Comparison of ENCODE assay signal across 8 mouse cellular contexts in genomic region chrX:38237731-38238130, GRCm38 (mm10). TPM values are rescaled to one million over a fixed set of nuclear protein-coding genes. Genes with fewer than 3 reads are reported as not detected.
DNase-seq lines count a peak whose midpoint lies in the region; ATAC-seq and TF ChIP-seq lines count a peak whose summit lies in the region.

No protein-coding gene starts in this region.

- no peak overlapping the region for H3K27ac ChIP-seq in midbrain, postnatal 0 days (ENCODE audit: low read depth, low read length)
- no peak overlapping the region for H3K27ac ChIP-seq in midbrain, embryonic 13.5 days
- H3K27ac ChIP-seq in intestine, embryonic 16.5 days (ENCODE audit: low read length): no peak overlapping the region

- no peaks in the 10 kb centered on the region for H3K27me3 ChIP-seq in midbrain, postnatal 0 days (ENCODE audit: insufficient read depth, low read length)
- no peaks in the 10 kb centered on the region for H3K27me3 ChIP-seq in midbrain, embryonic 13.5 days
- H3K27me3 ChIP-seq in intestine, embryonic 16.5 days (replicated peaks; ENCODE audit: control insufficient read depth, insufficient read depth, low read length): no peaks in the 10 kb centered on the region

- no peaks in the 10 kb centered on the region for H3K36me3 ChIP-seq in midbrain, postnatal 0 days (ENCODE audit: insufficient read depth, low read length)
- H3K36me3 ChIP-seq in midbrain, embryonic 13.5 days: no peaks in the 10 kb centered on the region
- H3K36me3 ChIP-seq in intestine, embryonic 16.5 days (ENCODE audit: control insufficient read depth, insufficient read depth, low read length): no peaks in the 10 kb centered on the region

- no peak overlapping the region for H3K9ac ChIP-seq in midbrain, postnatal 0 days (replicated peaks; ENCODE audit: low read length, poor library complexity, severe bottlenecking)
- H3K9ac ChIP-seq in midbrain, embryonic 13.5 days (replicated peaks): no peak overlapping the region
- H3K9ac ChIP-seq in intestine, embryonic 16.5 days (ENCODE audit: low read depth, low read length): no peak overlapping the region

- TF ChIP-seq CTCF in midbrain, postnatal 0 days (IDR thresholded peaks at IDR 0.05): peak; percentile 75

- 28% methylated on average over 2 of the region's 2 CpGs for WGBS in midbrain, postnatal 0 days
- WGBS in midbrain, embryonic 13.5 days: 18% methylated on average over 2 of the region's 2 CpGs
- 38% methylated on average over 2 of the region's 2 CpGs for WGBS in intestine, embryonic 16.5 days

- no peak overlapping the region for H3K4me3 ChIP-seq in midbrain, postnatal 0 days (ENCODE audit: low read depth, low read length)
- H3K4me3 ChIP-seq in midbrain, embryonic 13.5 days (replicated peaks): no peak overlapping the region
- H3K4me3 ChIP-seq in intestine, embryonic 16.5 days (ENCODE audit: low read length): no peak overlapping the region

- no peak overlapping the region for H3K4me2 ChIP-seq in midbrain, postnatal 0 days (ENCODE audit: low read depth, low read length, poor library complexity, severe bottlenecking)
- no peak overlapping the region for H3K4me2 ChIP-seq in midbrain, embryonic 13.5 days (replicated peaks)
- no peak overlapping the region for H3K4me2 ChIP-seq in intestine, embryonic 16.5 days (ENCODE audit: low read depth, low read length)

- DNase-seq in gastrocnemius, adult 18-20 months (ENCODE audit: low spot score): peak; percentile 22
- no peak for DNase-seq in gastrocnemius, adult 8-10 months (ENCODE audit: low spot score in 2 of 2)
- peak; percentile 31 for DNase-seq in midbrain, postnatal 0 days (ENCODE audit: low spot score)
- peak; percentile 68 for DNase-seq in adrenal gland, postnatal 10 days
- DNase-seq in layer of hippocampus, postnatal 10 days (ENCODE audit: low spot score in 2 of 2): peak; percentile 47 to 57
- DNase-seq in spleen, postnatal 10 days (ENCODE audit: low spot score in 2 of 2): peak; percentile 23 to 64

- H3K4me1 ChIP-seq in midbrain, postnatal 0 days (ENCODE audit: insufficient read depth, low read length): no peaks in the 10 kb centered on the region
- H3K4me1 ChIP-seq in midbrain, embryonic 13.5 days (replicated peaks): no peaks in the 10 kb centered on the region
- no peaks in the 10 kb centered on the region for H3K4me1 ChIP-seq in intestine, embryonic 16.5 days (ENCODE audit: control insufficient read depth, insufficient read depth, low read length)

- no peaks in the 10 kb centered on the region for H3K9me3 ChIP-seq in midbrain, postnatal 0 days (ENCODE audit: low read length)
- no peaks in the 10 kb centered on the region for H3K9me3 ChIP-seq in midbrain, embryonic 13.5 days
- H3K9me3 ChIP-seq in intestine, embryonic 16.5 days (ENCODE audit: control insufficient read depth, low read length): no peaks in the 10 kb centered on the region

- no peak for ATAC-seq in midbrain, postnatal 0 days (ENCODE audit: low FRiP score)
- no peak for ATAC-seq in midbrain, embryonic 13.5 days
- no peak for ATAC-seq in intestine, embryonic 16.5 days

RNA-seq across cellular contexts. Expression of gene Tmem255a, which starts 14.5 kb away (rescaled TPM):
- 1 to 10 TPM in 1 of 2 experiments, under 1 TPM in 1; 0.26 to 1.1 TPM for total RNA-seq in gastrocnemius, adult 18-20 months (2021)
- under 1 TPM; 0.34 to 0.48 (median 0.42) TPM for total RNA-seq in gastrocnemius, adult 8-10 months (2022)
- total RNA-seq in midbrain, postnatal 0 days (2014; rRNA removed): 26.5 and 29.3 TPM in 2 replicates
- polyA plus RNA-seq in midbrain, postnatal 0 days (2015; fragmentation: Nextera tagmentation; extraction: Ambion mirVana): 25.5 and 27.8 TPM in 2 replicates
- 17.5 and 21.9 TPM in 2 replicates for polyA plus RNA-seq in midbrain, embryonic 13.5 days (2015; fragmentation: Nextera tagmentation; extraction: Ambion mirVana)
- total RNA-seq in adrenal gland, postnatal 10 days (2021): 10 to 100 TPM; 14.1 to 21.1 TPM
- total RNA-seq in layer of hippocampus, postnatal 10 days (2021): 10 to 100 TPM; 12.8 to 19.6 TPM
- 27.1 and 27.9 TPM in 2 replicates for polyA plus RNA-seq in intestine, embryonic 16.5 days (2015; fragmentation: Nextera tagmentation; extraction: Ambion mirVana)

RNA-seq across cellular contexts. Expression of gene Zbtb33, which starts 48.1 kb away (rescaled TPM):
- 1 to 10 TPM; 6.0 to 6.6 TPM for total RNA-seq in gastrocnemius, adult 18-20 months (2021)
- total RNA-seq in gastrocnemius, adult 8-10 months (2022): 1 to 10 TPM; 5.2 to 6.9 (median 6.3) TPM
- total RNA-seq in midbrain, postnatal 0 days (2014; rRNA removed): 27.3 and 33.0 TPM in 2 replicates
- polyA plus RNA-seq in midbrain, postnatal 0 days (2015; fragmentation: Nextera tagmentation; extraction: Ambion mirVana): 3.3 and 3.7 TPM in 2 replicates
- 6.0 and 6.6 TPM in 2 replicates for polyA plus RNA-seq in midbrain, embryonic 13.5 days (2015; fragmentation: Nextera tagmentation; extraction: Ambion mirVana)
- 10 to 100 TPM; 23.7 to 25.9 TPM for total RNA-seq in adrenal gland, postnatal 10 days (2021)
- 10 to 100 TPM; 22.4 to 23.5 TPM for total RNA-seq in layer of hippocampus, postnatal 10 days (2021)
- 2.7 and 3.1 TPM in 2 replicates for polyA plus RNA-seq in intestine, embryonic 16.5 days (2015; fragmentation: Nextera tagmentation; extraction: Ambion mirVana)

Comparison
In these comparisons a context has a peak if more than half of its experiments do, and no peak if none do; other contexts are left out.
1. DNase-seq: peak in gastrocnemius, adult 18-20 months (single experiment), midbrain, postnatal 0 days (single experiment), adrenal gland, postnatal 10 days (single experiment), layer of hippocampus, postnatal 10 days (2 of 2) and spleen, postnatal 10 days (2 of 2); none in gastrocnemius, adult 8-10 months (0 of 2).
2. RNA of gene Tmem255a, which starts 14.5 kb away (total RNA-seq): 26.5 to 29.3 TPM in midbrain, postnatal 0 days, 14.1 to 21.1 TPM in adrenal gland, postnatal 10 days and 12.8 to 19.6 TPM in layer of hippocampus, postnatal 10 days; 0.26 to 1.1 TPM in gastrocnemius, adult 18-20 months and 0.34 to 0.48 TPM in gastrocnemius, adult 8-10 months; every median in the first group is over 4 times any median in the second.